Mouse (Mus musculus) heart, embryonic 13.5 days (tissue): ENCODE data around the gene Sim2. TPM values are rescaled to one million over a fixed set of nuclear protein-coding genes. Genes with fewer than 3 reads are reported as not detected.

ENCODE experiments used
- ATAC-seq: fragments of 200-750 bp; cut with Nextera tagmentation; 2 replicates; pipeline ENCODE4 v1.8.0; 2017; ENCODE audit warnings: moderate TSS enrichment; ENCODE audit not compliant: insufficient number of reproducible peaks, low FRiP score, low TSS enrichment; ENCODE audit errors: extremely low read depth
- H3K27ac ChIP-seq: fragments of 300-500 bp; sonication (generic); replicated peaks from 2 replicates; pipeline ENCODE4 v1.5.1; 2015; ENCODE audit warnings: moderate library complexity, mild to moderate bottlenecking, inconsistent platforms
- H3K27me3 ChIP-seq: fragments of 300-500 bp; sonication (generic); replicated peaks from 2 replicates; pipeline ENCODE4 v1.6.1; 2015; ENCODE audit warnings: mild to moderate bottlenecking, inconsistent platforms
- H3K36me3 ChIP-seq: fragments of 300-500 bp; sonication (generic); 2 replicates; pipeline ENCODE4 v1.6.1; 2015; ENCODE audit warnings: mild to moderate bottlenecking, inconsistent platforms
- H3K4me1 ChIP-seq: fragments of 300-500 bp; sonication (generic); 2 replicates; pipeline ENCODE4 v1.6.1; 2015; ENCODE audit warnings: inconsistent platforms
- H3K4me2 ChIP-seq: fragments of 300-500 bp; sonication (generic); 2 replicates; pipeline ENCODE4 v1.6.1; 2015; ENCODE audit warnings: inconsistent platforms, mild to moderate bottlenecking, moderate library complexity
- H3K4me3 ChIP-seq: fragments of 300-500 bp; sonication (generic); 2 replicates; pipeline ENCODE4 v1.5.1; 2015; ENCODE audit warnings: moderate library complexity, mild to moderate bottlenecking, inconsistent platforms
- H3K9ac ChIP-seq: fragments of 300-500 bp; sonication (generic); 2 replicates; pipeline ENCODE4 v1.6.1; 2015; ENCODE audit warnings: inconsistent platforms, mild to moderate bottlenecking, moderate library complexity
- H3K9me3 ChIP-seq: fragments of 300-500 bp; sonication (generic); 2 replicates; pipeline ENCODE4 v1.6.1; 2016; ENCODE audit warnings: inconsistent platforms
- WGBS: fragments of 180-500 bp; shearing (Covaris S2); methylation state at CpG from one replicate; pipeline ENCODE4 v1.1.7; 2015; ENCODE audit warnings: mixed read lengths; 5-methylcytosine and 5-hydroxymethylcytosine counted together
- microRNA-seq: library from miRNA; unstranded; fragments of <30 nt; microRNA quantifications from one replicate; pipeline ENCODE4, GENCODE M21; 2016
- polyA plus RNA-seq: library from polyadenylated mRNA; unstranded; fragments of >200 nt; fragmentation: Nextera tagmentation; extraction: Ambion mirVana; gene quantifications from 2 replicates; pipeline ENCODE4 v1.2.1, GENCODE M21; 2015

Sim2 gene
- polyA plus RNA-seq, 1 experiment from 2014 or later: 0.07 TPM

- Histone ChIP-seq H3K36me3 (no peaks in the 10 kb centered on the region), H3K9me3 (no peaks in the 10 kb centered on the region), H3K4me1 (peaks cover 10% of the 10 kb centered on the region), H3K9ac (no peak overlapping the region), H3K27ac (no peak overlapping the region), H3K4me3 (no peak overlapping the region), H3K27me3 (peaks cover 33% of the 10 kb centered on the region), H3K4me2 (no peak overlapping the region)
- 80% methylated on average over 7 of the region's 7 CpGs for WGBS
- ATAC-seq: no peak
Observed at GRCm38 (mm10) chr16:94175366-94175986, 90.7 kb downstream of the Sim2 start.

Small RNA genes within 50 kb of the gene (microRNA-seq; reads per million reads assigned to microRNA genes)
- not detected for gene Gm23062

Other genes starting within 250 kb of the Sim2 start
- gene Chaf1b, start 201.0 kb upstream of the Sim2 start, polyA plus RNA-seq: 44.6 and 45.6 TPM in 2 replicates
- not detected in 2 replicates for gene Cldn14, start 76.1 kb upstream of the Sim2 start, polyA plus RNA-seq
- gene Hlcs, start 228.6 kb downstream of the Sim2 start, polyA plus RNA-seq: 7.6 and 8.0 TPM in 2 replicates
- gene Ripply3, start 243.5 kb downstream of the Sim2 start, polyA plus RNA-seq: 5.0 and 6.0 TPM in 2 replicates